Mouse (Mus musculus) T-helper 17 cell (primary cell): ENCODE measurements around the gene Abhd2.

Experiments
- in situ Hi-C, 2 experiments: fragments of 300-600 bp; cut with MboI, MseI; formaldehyde crosslinking; loops; 1 replicate in 1 of 2; 2 replicates in 1 of 2; pipeline ENCODE4 v1.15.1; 2025; ENCODE audit warnings: high pct_unique_total_duplicates in 2 of 2

Gene Abhd2

GRCm38 (mm10) chr7:79318110-79318801 lies 45.3 kb downstream of the Abhd2 start:
- in situ Hi-C loops: no loop called here

GRCm38 (mm10) chr7:79323855-79324254 lies 50.9 kb downstream of the Abhd2 start:
- in situ Hi-C loops: no loop called here

- in situ Hi-C loops: no loop called here
These were observed 55.8 kb downstream of the Abhd2 start for GRCm38 (mm10) chr7:79328769-79329168.

GRCm38 (mm10) chr7:79331197-79331596 lies 58.2 kb downstream of the Abhd2 start:
- in situ Hi-C loops: no loop called here

GRCm38 (mm10) chr7:79333419-79333818 lies 60.4 kb downstream of the Abhd2 start:
- in situ Hi-C loops: no loop called here

- in situ Hi-C loops: no loop called here
These were observed 63.4 kb downstream of the Abhd2 start for GRCm38 (mm10) chr7:79336362-79336910.

GRCm38 (mm10) chr7:79345902-79346301 lies 72.9 kb downstream of the Abhd2 start:
- in situ Hi-C loops: loop anchor here (5.0 kb wide), 2 partner anchors 204 to 429 kb away; no protein-coding TSS in a partner anchor

- in situ Hi-C loops: loop anchor here (5.0 kb wide), 2 partner anchors 204 to 429 kb away; no protein-coding TSS in a partner anchor
These were observed 73.6 kb downstream of the Abhd2 start for GRCm38 (mm10) chr7:79346555-79347075.

GRCm38 (mm10) chr7:79347108-79347813 lies 74.3 kb downstream of the Abhd2 start:
- in situ Hi-C loops: loop anchor here (5.0 kb wide), 2 partner anchors 205 to 430 kb away; no protein-coding TSS in a partner anchor

GRCm38 (mm10) chr7:79348816-79349215 lies 75.8 kb downstream of the Abhd2 start:
- in situ Hi-C loops: loop anchor here (5.0 kb wide), 2 partner anchors 207 to 432 kb away; no protein-coding TSS in a partner anchor

- in situ Hi-C loops: loop anchor here (5.0 kb wide), 4 partner anchors 103 to 433 kb away; no protein-coding TSS in a partner anchor
These were observed 76.9 kb downstream of the Abhd2 start for GRCm38 (mm10) chr7:79349738-79350386.

GRCm38 (mm10) chr7:79358350-79359182 lies 85.6 kb downstream of the Abhd2 start:
- in situ Hi-C loops: loop anchor here in 1 of 2 experiments (5.0 kb wide), 1 partner anchor 441 kb away; no protein-coding TSS in a partner anchor

- in situ Hi-C loops: loop anchor here in 1 of 2 experiments (5.0 kb wide), 1 partner anchor 442 kb away; no protein-coding TSS in a partner anchor
These were observed 86.1 kb downstream of the Abhd2 start for GRCm38 (mm10) chr7:79359183-79359435.

- in situ Hi-C loops: no loop called here
These were observed 87.1 kb downstream of the Abhd2 start for GRCm38 (mm10) chr7:79360056-79360455.

- in situ Hi-C loops: no loop called here
These were observed 89.2 kb downstream of the Abhd2 start for GRCm38 (mm10) chr7:79362208-79362607.

GRCm38 (mm10) chr7:79362830-79363229 lies 89.8 kb downstream of the Abhd2 start:
- in situ Hi-C loops: no loop called here

- in situ Hi-C loops: no loop called here
These were observed 90.5 kb downstream of the Abhd2 start for GRCm38 (mm10) chr7:79363370-79364043.

- in situ Hi-C loops: no loop called here
These were observed 95.7 kb downstream of the Abhd2 start for GRCm38 (mm10) chr7:79368664-79369063.

- in situ Hi-C loops: no loop called here
These were observed 96.4 kb downstream of the Abhd2 start for GRCm38 (mm10) chr7:79369416-79369815.

- in situ Hi-C loops: loop anchor here in 1 of 2 experiments (5.0 kb wide), 1 partner anchor 101 kb away; no protein-coding TSS in a partner anchor
These were observed 98.4 kb downstream of the Abhd2 start for GRCm38 (mm10) chr7:79371321-79371879.
